Comparison of ENCODE assay signal across 11 mouse cellular contexts in the genomic region with DNA sequence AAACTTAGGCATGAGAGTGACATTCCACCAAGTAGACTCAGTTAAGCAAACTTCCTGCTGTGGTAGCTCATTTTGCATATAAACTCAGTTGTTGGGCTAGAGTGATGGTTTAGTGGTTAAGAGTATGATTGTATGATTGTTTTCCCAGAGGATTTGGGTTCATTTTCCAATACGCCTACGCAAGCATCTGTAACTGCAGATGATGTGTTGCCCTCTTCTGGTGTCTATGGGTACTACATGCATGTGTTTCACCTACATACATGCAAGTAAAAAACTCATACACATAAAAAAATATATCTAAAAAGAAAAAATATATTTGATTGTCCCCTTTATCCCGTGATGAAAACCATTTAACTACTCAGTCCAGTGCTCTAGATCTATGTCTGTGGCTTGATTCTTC.
DNase-seq lines count a peak whose midpoint lies in the region; ATAC-seq and TF ChIP-seq lines count a peak whose summit lies in the region.
"Had no signal": no experiment of that assay in that cellular context is flagged by ENCODE, and none has a peak within 500 bp of the region (broad histone marks: within the 10 kb centered on the region; RNA-seq: fewer than 3 reads in every experiment).

No protein-coding gene starts in this region.

- H3K9ac ChIP-seq in intestine, postnatal 0 days (ENCODE audit: low read depth, low read length), result no peak overlapping the region
- no peak overlapping the region for H3K9ac ChIP-seq in intestine, embryonic 15.5 days
- H3K9ac ChIP-seq: embryonic facial prominence, embryonic 13.5 days had no signal

- H3K4me2 ChIP-seq in intestine, postnatal 0 days (replicated peaks; ENCODE audit: low read depth), result no peak overlapping the region
- H3K4me2 ChIP-seq in intestine, embryonic 15.5 days (replicated peaks), result no peak overlapping the region
- H3K4me2 ChIP-seq: embryonic facial prominence, embryonic 13.5 days had no signal

- peak; percentile 57 for TF ChIP-seq CTCF in intestine, postnatal 0 days (IDR thresholded peaks at IDR 0.05; ENCODE audit: low read depth)

- no peaks in the 10 kb centered on the region for H3K4me1 ChIP-seq in intestine, postnatal 0 days (replicated peaks; ENCODE audit: control insufficient read depth, insufficient read depth, low read length)
- H3K4me1 ChIP-seq in intestine, embryonic 15.5 days (replicated peaks), result no peaks in the 10 kb centered on the region
- H3K4me1 ChIP-seq: embryonic facial prominence, embryonic 13.5 days; hindbrain, embryonic 10.5 days had no signal

- no peaks in the 10 kb centered on the region for H3K9me3 ChIP-seq in intestine, postnatal 0 days (ENCODE audit: control insufficient read depth)
- H3K9me3 ChIP-seq in intestine, embryonic 15.5 days, result no peaks in the 10 kb centered on the region
- H3K9me3 ChIP-seq: embryonic facial prominence, embryonic 13.5 days; hindbrain, embryonic 10.5 days had no signal

- DNase-seq in lung, postnatal 10 days, result peak; percentile 7
- DNase-seq in lung, postnatal 4 days, result no peak
- peak; percentile 15 for DNase-seq in Muller cell, postnatal 12 days (ENCODE audit: inconsistent ontology term)
- peak; percentile 15 for DNase-seq in naive thymus-derived CD4-positive, alpha-beta T cell, adult 2 months (ENCODE audit: low read depth)
- no peak for DNase-seq in thymus, postnatal 10 days (ENCODE audit: low spot score in 2 of 2)
- DNase-seq in spleen, adult 18-20 months, result no peak
- DNase-seq: gastrocnemius, postnatal 14 days had no signal

- no peak overlapping the region for H3K4me3 ChIP-seq in intestine, postnatal 0 days (ENCODE audit: low read depth, low read length)
- H3K4me3 ChIP-seq in intestine, embryonic 15.5 days (replicated peaks), result no peak overlapping the region
- H3K4me3 ChIP-seq: embryonic facial prominence, embryonic 13.5 days; hindbrain, embryonic 10.5 days had no signal

- no peaks in the 10 kb centered on the region for H3K27me3 ChIP-seq in intestine, postnatal 0 days (replicated peaks; ENCODE audit: control insufficient read depth, insufficient read depth, low read length)
- H3K27me3 ChIP-seq in intestine, embryonic 15.5 days (replicated peaks), result no peaks in the 10 kb centered on the region
- H3K27me3 ChIP-seq: embryonic facial prominence, embryonic 13.5 days had no signal

- H3K27ac ChIP-seq in intestine, postnatal 0 days (ENCODE audit: low read depth, low read length), result no peak overlapping the region
- no peak overlapping the region for H3K27ac ChIP-seq in intestine, embryonic 15.5 days
- H3K27ac ChIP-seq: embryonic facial prominence, embryonic 13.5 days; hindbrain, embryonic 10.5 days had no signal

- H3K36me3 ChIP-seq in intestine, postnatal 0 days (ENCODE audit: control insufficient read depth, insufficient read depth), result no peaks in the 10 kb centered on the region
- H3K36me3 ChIP-seq in intestine, embryonic 15.5 days, result no peaks in the 10 kb centered on the region
- H3K36me3 ChIP-seq: embryonic facial prominence, embryonic 13.5 days; hindbrain, embryonic 10.5 days had no signal

- WGBS in intestine, postnatal 0 days, result 53% methylated on average over 3 of the region's 3 CpGs
- 48% methylated on average over 3 of the region's 3 CpGs for WGBS in intestine, embryonic 15.5 days

- no peak for ATAC-seq in intestine, postnatal 0 days
- no peak for ATAC-seq in intestine, embryonic 15.5 days

Comparison
In these comparisons a context has a peak if more than half of its experiments do, and no peak if none do; other contexts are left out.
1. DNase-seq: peak in lung, postnatal 10 days (single experiment), Muller cell, postnatal 12 days (single experiment) and naive thymus-derived CD4-positive, alpha-beta T cell, adult 2 months (single experiment); none in lung, postnatal 4 days (0 of 2), thymus, postnatal 10 days (0 of 2) and spleen, adult 18-20 months (0 of 2).